Mouse (Mus musculus) kidney, embryonic 14.5 days (tissue): ENCODE measurements around the gene Fam207a. TPM values are rescaled to one million over a fixed set of nuclear protein-coding genes. Genes with fewer than 3 reads are reported as not detected.

Experiments used
- ATAC-seq: fragments of 200-750 bp; cut with Nextera tagmentation; 2 replicates; pipeline ENCODE4 v1.8.0; 2017; ENCODE audit warnings: moderate number of reproducible peaks, mild to moderate bottlenecking, moderate TSS enrichment, moderate library complexity; ENCODE audit not compliant: low FRiP score, low TSS enrichment
- H3K27ac ChIP-seq: fragments of 300-500 bp; sonication (generic); 2 replicates; pipeline ENCODE4 v1.5.1; 2014; ENCODE audit warnings: low read depth, mild to moderate bottlenecking, low read length, moderate library complexity, mixed read lengths
- H3K27me3 ChIP-seq: fragments of 300-500 bp; sonication (generic); 2 replicates; pipeline ENCODE4 v1.6.1; 2014; ENCODE audit warnings: mild to moderate bottlenecking, low read length; ENCODE audit not compliant: control insufficient read depth, insufficient read depth
- H3K36me3 ChIP-seq: fragments of 300-500 bp; sonication (generic); 2 replicates; pipeline ENCODE4 v1.6.1; 2014; ENCODE audit warnings: low read length, mixed read lengths; ENCODE audit not compliant: control insufficient read depth, insufficient read depth
- H3K4me1 ChIP-seq: fragments of 300-500 bp; sonication (generic); 2 replicates; pipeline ENCODE4 v1.6.1; 2014; ENCODE audit warnings: low read length, mixed read lengths; ENCODE audit not compliant: control insufficient read depth, insufficient read depth
- H3K4me2 ChIP-seq: fragments of 300-500 bp; sonication (generic); replicated peaks from 2 replicates; pipeline ENCODE4 v1.6.1; 2014; ENCODE audit warnings: low read depth, mild to moderate bottlenecking, low read length
- H3K4me3 ChIP-seq: fragments of 300-500 bp; sonication (generic); 2 replicates; pipeline ENCODE4 v1.5.1; 2014; ENCODE audit warnings: mild to moderate bottlenecking, low read length
- H3K9ac ChIP-seq: fragments of 300-500 bp; sonication (generic); 2 replicates; pipeline ENCODE4 v1.6.1; 2014; ENCODE audit warnings: low read depth, mild to moderate bottlenecking, low read length, moderate library complexity
- H3K9me3 ChIP-seq: fragments of 300-500 bp; sonication (generic); 2 replicates; pipeline ENCODE4 v1.6.1; 2016; ENCODE audit warnings: low read length; ENCODE audit not compliant: control insufficient read depth
- WGBS: fragments of 180-500 bp; shearing (Covaris S2); extraction: QIAGEN DNeasy Blood & Tissue Kit; methylation state at CpG from one replicate; pipeline ENCODE4 v1.1.7; 2014; 5-methylcytosine and 5-hydroxymethylcytosine counted together
- polyA plus RNA-seq: library from polyadenylated mRNA; unstranded; fragments of >200 nt; fragmentation: Nextera tagmentation; extraction: Ambion mirVana; gene quantifications from 2 replicates; pipeline ENCODE4 v1.2.1, GENCODE M21; 2014

Fam207a gene
- polyA plus RNA-seq, 1 experiment from 2014 or later, result 36.5 TPM

GRCm38 (mm10) chr10:77498254-77498653 lies 17.3 kb downstream of the Fam207a start:
- H3K4me3 ChIP-seq, result no peak overlapping the region
- 32% methylated on average over 6 of the region's 6 CpGs for WGBS
- no peak overlapping the region for H3K4me2 ChIP-seq
- H3K9ac ChIP-seq, result no peak overlapping the region
- peaks cover 41% of the 10 kb centered on the region for H3K36me3 ChIP-seq
- H3K4me1 ChIP-seq, result peaks cover 12% of the 10 kb centered on the region; the same call in 1 of the 2 replicates
- no peak overlapping the region for H3K27ac ChIP-seq
- ATAC-seq, result peak; percentile 73; the same call in 1 of the 2 replicates
- H3K27me3 ChIP-seq, result no peaks in the 10 kb centered on the region
- H3K9me3 ChIP-seq, result no peaks in the 10 kb centered on the region

GRCm38 (mm10) chr10:77497185-77497584 lies 18.4 kb downstream of the Fam207a start:
- Histone ChIP-seq H3K36me3 (peaks cover 39% of the 10 kb centered on the region), H3K4me3 (no peak overlapping the region), H3K4me1 (peaks cover 12% of the 10 kb centered on the region; the same call in 1 of the 2 replicates), H3K27ac (no peak overlapping the region), H3K27me3 (no peaks in the 10 kb centered on the region), H3K9ac (no peak overlapping the region), H3K9me3 (no peaks in the 10 kb centered on the region; the same call in 1 of the 2 replicates), H3K4me2 (no peak overlapping the region)
- ATAC-seq, result no peak
- WGBS, result 87% methylated on average over 13 of the region's 13 CpGs

GRCm38 (mm10) chr10:77492885-77493284 lies 22.7 kb downstream of the Fam207a start:
- Histone ChIP-seq H3K4me1 (no peaks in the 10 kb centered on the region), H3K4me3 (no peak overlapping the region), H3K27ac (no peak overlapping the region), H3K27me3 (no peaks in the 10 kb centered on the region), H3K36me3 (peaks cover 58% of the 10 kb centered on the region), H3K9me3 (no peaks in the 10 kb centered on the region; the same call in 1 of the 2 replicates), H3K9ac (no peak overlapping the region), H3K4me2 (no peak overlapping the region)
- WGBS, result 97% methylated on average over 3 of the region's 3 CpGs
- ATAC-seq, result no peak

- no peak overlapping the region for H3K27ac ChIP-seq
- no peaks in the 10 kb centered on the region for H3K27me3 ChIP-seq
- H3K4me3 ChIP-seq, result no peak overlapping the region
- H3K4me2 ChIP-seq, result no peak overlapping the region
- no peak for ATAC-seq
- H3K9ac ChIP-seq, result no peak overlapping the region
- H3K36me3 ChIP-seq, result peaks cover 61% of the 10 kb centered on the region
- 92% methylated on average over 6 of the region's 6 CpGs for WGBS
- no peaks in the 10 kb centered on the region for H3K4me1 ChIP-seq
- no peaks in the 10 kb centered on the region; the same call in 1 of the 2 replicates for H3K9me3 ChIP-seq
These were observed 24.0 kb downstream of the Fam207a start for GRCm38 (mm10) chr10:77491585-77491984.

- ATAC-seq, result no peak
- Histone ChIP-seq H3K9me3 (no peaks in the 10 kb centered on the region; the same call in 1 of the 2 replicates), H3K27ac (no peak overlapping the region), H3K9ac (no peak overlapping the region), H3K27me3 (no peaks in the 10 kb centered on the region), H3K36me3 (peaks cover 43% of the 10 kb centered on the region), H3K4me1 (peaks cover 8% of the 10 kb centered on the region; the same call in 1 of the 2 replicates), H3K4me3 (no peak overlapping the region), H3K4me2 (no peak overlapping the region)
- 95% methylated on average over 7 of the region's 7 CpGs for WGBS
These were observed 27.4 kb downstream of the Fam207a start for GRCm38 (mm10) chr10:77488168-77488567.

- Histone ChIP-seq H3K4me2 (no peak overlapping the region), H3K36me3 (peaks cover 39% of the 10 kb centered on the region), H3K9ac (no peak overlapping the region), H3K27me3 (no peaks in the 10 kb centered on the region), H3K4me1 (peaks cover 8% of the 10 kb centered on the region; the same call in 1 of the 2 replicates), H3K4me3 (no peak overlapping the region), H3K27ac (no peak overlapping the region), H3K9me3 (no peaks in the 10 kb centered on the region)
- WGBS, result 62% methylated on average over 3 of the region's 3 CpGs
- no peak for ATAC-seq
These were observed 29.8 kb downstream of the Fam207a start for GRCm38 (mm10) chr10:77485786-77486185.

- 20% methylated on average over 18 of the region's 18 CpGs for WGBS
- no peak overlapping the region for H3K27ac ChIP-seq
- no peak overlapping the region for H3K4me3 ChIP-seq
- H3K36me3 ChIP-seq, result peaks cover 28% of the 10 kb centered on the region
- H3K9ac ChIP-seq, result no peak overlapping the region
- peak; percentile 54; the same call in 1 of the 2 replicates for ATAC-seq
- H3K9me3 ChIP-seq, result no peaks in the 10 kb centered on the region
- H3K27me3 ChIP-seq, result no peaks in the 10 kb centered on the region
- no peak overlapping the region; the same call in 1 of the 2 replicates for H3K4me2 ChIP-seq
- H3K4me1 ChIP-seq, result peaks cover 8% of the 10 kb centered on the region; the same call in 1 of the 2 replicates
These were observed 31.2 kb downstream of the Fam207a start for GRCm38 (mm10) chr10:77484205-77484935.

GRCm38 (mm10) chr10:77481814-77482213 lies 33.8 kb downstream of the Fam207a start:
- H3K27me3 ChIP-seq, result no peaks in the 10 kb centered on the region
- no peak overlapping the region for H3K9ac ChIP-seq
- no peak overlapping the region for H3K4me3 ChIP-seq
- no peaks in the 10 kb centered on the region for H3K9me3 ChIP-seq
- no peak overlapping the region for H3K4me2 ChIP-seq
- no peak overlapping the region for H3K27ac ChIP-seq
- peaks cover 8% of the 10 kb centered on the region; the same call in 1 of the 2 replicates for H3K4me1 ChIP-seq
- H3K36me3 ChIP-seq, result peaks cover 3% of the 10 kb centered on the region; the same call in 1 of the 2 replicates
- ATAC-seq, result no peak

- 80% methylated on average over 1 of the region's 1 CpGs for WGBS
- H3K9me3 ChIP-seq, result no peaks in the 10 kb centered on the region
- H3K27ac ChIP-seq, result no peak overlapping the region
- no peak overlapping the region for H3K9ac ChIP-seq
- ATAC-seq, result no peak
- no peak overlapping the region for H3K4me2 ChIP-seq
- H3K27me3 ChIP-seq, result no peaks in the 10 kb centered on the region
- H3K4me1 ChIP-seq, result peaks cover 8% of the 10 kb centered on the region; the same call in 1 of the 2 replicates
- H3K36me3 ChIP-seq, result no peaks in the 10 kb centered on the region
- no peak overlapping the region for H3K4me3 ChIP-seq
These were observed 35.6 kb downstream of the Fam207a start for GRCm38 (mm10) chr10:77479972-77480371.
